In the genomic region with DNA sequence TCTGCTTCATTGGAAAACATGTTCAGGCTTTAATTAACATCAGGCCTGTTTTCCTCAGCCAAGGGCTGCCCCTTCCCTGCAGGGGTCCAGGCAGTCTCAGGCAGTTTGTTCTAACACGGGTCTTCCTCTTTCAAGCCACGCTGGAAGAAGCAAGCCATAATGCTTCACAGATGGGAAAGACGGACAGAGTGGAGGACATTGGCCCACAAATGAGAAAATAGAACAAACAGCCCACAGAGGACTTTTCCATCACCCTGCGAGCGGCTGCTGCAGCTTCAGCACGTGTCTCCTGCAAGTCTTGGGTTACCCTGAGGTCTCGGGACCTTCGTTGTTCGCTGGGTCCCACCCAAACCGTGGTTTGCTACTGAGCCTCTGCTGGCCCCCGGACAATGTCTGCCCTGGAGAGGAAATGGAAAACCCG, we compare ENCODE assay signal across 11 mouse cellular contexts.
DNase-seq lines count a peak whose midpoint lies in the region; ATAC-seq and TF ChIP-seq lines count a peak whose summit lies in the region.
"Had no signal": no experiment of that assay in that cellular context is flagged by ENCODE, and none has a peak within 500 bp of the region (broad histone marks: within the 10 kb centered on the region; RNA-seq: fewer than 3 reads in every experiment).

No protein-coding gene starts in this region.

- no peak for ATAC-seq in embryonic facial prominence, embryonic 11.5 days (replicated peaks; ENCODE audit: insufficient number of reproducible peaks, low FRiP score, low TSS enrichment, low read depth)
- ATAC-seq in midbrain, postnatal 0 days (ENCODE audit: low FRiP score): no peak
- ATAC-seq in frontal cortex, adult (ENCODE audit: low TSS enrichment): no peak
- ATAC-seq: lung, postnatal 0 days had no signal

- peak; percentile 18 to 29 for DNase-seq in layer of hippocampus, postnatal 10 days (ENCODE audit: low spot score in 2 of 2)
- no peak for DNase-seq in layer of hippocampus, adult 9-10 months (ENCODE audit: low spot score)
- peak; percentile 82 for DNase-seq in embryonic facial prominence, embryonic 11.5 days (ENCODE audit: low spot score)
- DNase-seq in gastrocnemius, postnatal 36 days: peak; percentile 19 to 48
- DNase-seq in midbrain, postnatal 0 days (ENCODE audit: low spot score): peak; percentile 42
- DNase-seq in kidney, postnatal 25 days: no peak
- no peak for DNase-seq in left cerebral cortex, adult 18-20 months (ENCODE audit: low spot score in 2 of 2)
- DNase-seq: heart, postnatal 36 days had no signal

- H3K4me3 ChIP-seq in embryonic facial prominence, embryonic 11.5 days (ENCODE audit: low read depth, low read length): no peak overlapping the region
- H3K4me3 ChIP-seq in midbrain, postnatal 0 days (ENCODE audit: low read depth, low read length): no peak overlapping the region

- no peaks in the 10 kb centered on the region for H3K36me3 ChIP-seq in embryonic facial prominence, embryonic 11.5 days (replicated peaks; ENCODE audit: control insufficient read depth, insufficient read depth, low read depth, low read length)
- H3K36me3 ChIP-seq in midbrain, postnatal 0 days (ENCODE audit: insufficient read depth, low read length): no peaks in the 10 kb centered on the region

- TF ChIP-seq CTCF in midbrain, postnatal 0 days (IDR thresholded peaks at IDR 0.05): no peak

- H3K27me3 ChIP-seq in embryonic facial prominence, embryonic 11.5 days (ENCODE audit: control insufficient read depth, insufficient read depth, low read length): no peaks in the 10 kb centered on the region
- H3K27me3 ChIP-seq in midbrain, postnatal 0 days (ENCODE audit: insufficient read depth, low read length): no peaks in the 10 kb centered on the region
- H3K27me3 ChIP-seq: CH12.LX had no signal

- 27% methylated on average over 12 of the region's 12 CpGs for WGBS in embryonic facial prominence, embryonic 11.5 days
- 60% methylated on average over 12 of the region's 12 CpGs for WGBS in midbrain, postnatal 0 days

- no peaks in the 10 kb centered on the region for H3K9me3 ChIP-seq in embryonic facial prominence, embryonic 11.5 days (replicated peaks; ENCODE audit: control insufficient read depth, low read length)
- no peaks in the 10 kb centered on the region for H3K9me3 ChIP-seq in midbrain, postnatal 0 days (ENCODE audit: low read length)

- no peak overlapping the region; the same call in 1 of the 2 replicates for H3K9ac ChIP-seq in embryonic facial prominence, embryonic 11.5 days (replicated peaks; ENCODE audit: low read length)
- no peak overlapping the region for H3K9ac ChIP-seq in midbrain, postnatal 0 days (replicated peaks; ENCODE audit: low read length, poor library complexity, severe bottlenecking)

- intact Hi-C loops in gastrocnemius, postnatal 36 days (cut with DNase I): no loop called here

- no peak overlapping the region for H3K4me2 ChIP-seq in embryonic facial prominence, embryonic 11.5 days (ENCODE audit: low read depth, low read length)
- H3K4me2 ChIP-seq in midbrain, postnatal 0 days (ENCODE audit: low read depth, low read length, poor library complexity, severe bottlenecking): no peak overlapping the region

- no peak overlapping the region for H3K27ac ChIP-seq in embryonic facial prominence, embryonic 11.5 days (replicated peaks; ENCODE audit: low read depth, low read length)
- no peak overlapping the region for H3K27ac ChIP-seq in midbrain, postnatal 0 days (ENCODE audit: low read depth, low read length)

- peaks cover 4% of the 10 kb centered on the region for H3K4me1 ChIP-seq in embryonic facial prominence, embryonic 11.5 days (ENCODE audit: control insufficient read depth, insufficient read depth, low read length)
- no peaks in the 10 kb centered on the region for H3K4me1 ChIP-seq in midbrain, postnatal 0 days (ENCODE audit: insufficient read depth, low read length)

Comparison
In these comparisons a context has a peak if more than half of its experiments do, and no peak if none do; other contexts are left out.
1. DNase-seq: peak in layer of hippocampus, postnatal 10 days (2 of 2), embryonic facial prominence, embryonic 11.5 days (single experiment), gastrocnemius, postnatal 36 days (2 of 2) and midbrain, postnatal 0 days (single experiment); none in layer of hippocampus, adult 9-10 months (single experiment), kidney, postnatal 25 days (0 of 2) and left cerebral cortex, adult 18-20 months (0 of 2).